Mouse (Mus musculus) kidney, adult 11 months (tissue): Measurements from ENCODE around the gene Maco1.
A peak's percentile ranks its signal among the peaks of the same experiment; 100 is the strongest.

ENCODE experiments used
- DNase-seq: peaks from one replicate; pipeline ENCODE4 v3.0.0; 2022

Maco1 gene

DNA sequence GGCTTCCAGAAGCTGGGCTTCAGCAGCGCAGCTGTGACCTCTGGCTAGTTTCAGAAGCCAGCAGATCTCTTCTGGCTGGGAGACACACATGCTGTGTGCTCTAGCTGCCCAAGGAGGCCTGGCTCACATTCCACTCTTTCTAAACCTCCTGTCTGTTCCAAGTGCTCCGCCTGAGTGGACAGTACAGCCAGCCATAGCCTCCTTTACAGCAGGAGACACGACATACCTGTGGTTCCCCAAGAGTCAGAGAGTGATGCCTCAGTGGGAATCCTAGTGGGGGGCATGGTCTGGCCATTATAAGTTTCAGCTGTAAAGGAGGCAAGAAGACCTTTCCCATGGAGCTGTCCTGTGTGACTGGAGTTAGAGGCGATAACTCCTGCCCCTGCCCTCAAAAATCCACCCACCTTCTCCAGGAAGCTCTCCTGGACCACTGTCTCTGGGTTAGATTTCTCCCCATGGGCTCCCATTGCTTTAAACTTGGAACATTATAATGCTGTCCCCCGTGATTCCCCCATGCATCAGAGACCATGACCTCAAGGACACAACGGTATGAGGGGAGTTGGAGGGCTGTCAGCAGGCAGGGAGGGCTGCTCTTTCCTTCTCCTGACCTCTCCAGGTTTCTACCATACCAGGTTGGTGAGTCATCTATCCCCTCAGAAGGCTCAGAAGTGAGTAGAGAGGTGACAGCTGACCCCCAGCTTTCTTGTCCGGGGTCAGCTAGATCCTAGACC is 83.9 kb downstream of the Maco1 start:
- DNase-seq, result no peak

DNA sequence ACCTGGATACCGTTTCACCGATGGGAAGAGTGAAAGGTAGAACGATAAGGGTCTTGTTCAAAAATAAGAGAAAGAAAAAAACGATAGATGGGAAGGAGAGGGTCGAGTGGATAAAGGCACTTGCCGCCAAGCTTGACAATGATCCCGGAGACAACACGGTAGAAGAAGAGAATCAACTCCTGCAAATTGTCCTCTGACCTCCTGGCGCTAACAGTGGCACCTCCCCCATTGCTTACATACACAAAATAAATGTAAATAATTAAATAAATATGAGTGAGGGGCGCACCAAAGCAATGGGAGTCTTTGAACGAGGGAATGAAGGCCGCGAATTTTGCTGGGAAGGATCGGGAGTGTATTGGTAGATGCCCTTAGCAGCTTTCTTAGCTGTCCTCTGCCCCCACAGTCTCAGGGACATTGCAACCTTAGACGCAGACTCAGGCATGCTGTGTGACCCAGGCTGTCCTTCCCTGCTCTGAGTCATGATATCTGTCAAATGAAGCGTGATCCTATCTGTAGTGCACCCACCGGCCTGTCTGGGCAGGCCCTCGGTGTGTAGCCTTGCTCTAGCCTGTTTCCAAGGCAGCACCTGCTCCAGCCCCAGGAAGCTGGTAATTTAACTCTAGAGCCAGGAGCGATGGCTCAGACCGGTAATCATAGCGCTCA is 84.8 kb downstream of the Maco1 start:
- DNase-seq, result no peak

DNA sequence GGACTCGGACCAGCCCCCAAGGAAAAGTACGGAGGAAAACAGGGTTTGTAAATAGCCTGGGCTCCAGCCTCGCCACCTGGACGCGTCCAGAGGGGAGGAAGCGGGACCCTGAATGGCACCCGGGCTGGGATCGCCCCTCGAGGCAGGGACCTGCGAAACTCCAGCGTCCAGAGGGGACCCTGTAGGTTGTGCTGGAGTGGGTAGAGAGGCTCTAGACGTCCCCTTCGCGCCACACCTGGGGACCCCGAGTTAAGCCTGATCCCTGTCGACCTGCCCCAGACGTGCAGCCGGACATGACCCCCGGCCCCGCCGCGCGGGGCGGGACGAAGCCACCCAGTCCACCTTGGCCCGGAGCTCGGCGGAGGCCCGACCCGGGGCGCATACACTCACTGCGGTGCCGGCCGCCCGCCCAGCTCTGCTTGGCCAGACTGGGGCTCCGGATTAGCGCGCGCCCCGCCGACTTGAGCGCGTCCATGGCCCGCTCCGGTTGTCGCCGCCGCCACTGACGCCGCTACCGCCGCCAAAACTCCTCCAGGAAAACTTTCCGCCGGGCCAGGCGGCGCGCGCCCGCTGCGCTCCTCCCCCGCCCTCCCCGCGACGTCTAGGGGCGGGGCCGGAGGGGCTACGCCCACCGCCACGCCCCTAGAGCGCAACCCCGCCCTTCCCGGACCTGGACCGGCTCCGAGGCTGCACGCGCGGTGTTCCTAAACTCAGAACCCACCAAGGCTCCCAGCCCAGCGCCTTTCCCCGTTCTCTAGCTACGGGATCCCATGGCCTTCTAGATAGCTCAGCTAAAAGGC is 85.5 kb downstream of the Maco1 start, which contains the start of gene Ldlrap1:
Gene Ldlrap1, minus strand, starts transcription at position 599 of the 800 bp plus-strand sequence.
- peak; percentile 71 for DNase-seq

DNA sequence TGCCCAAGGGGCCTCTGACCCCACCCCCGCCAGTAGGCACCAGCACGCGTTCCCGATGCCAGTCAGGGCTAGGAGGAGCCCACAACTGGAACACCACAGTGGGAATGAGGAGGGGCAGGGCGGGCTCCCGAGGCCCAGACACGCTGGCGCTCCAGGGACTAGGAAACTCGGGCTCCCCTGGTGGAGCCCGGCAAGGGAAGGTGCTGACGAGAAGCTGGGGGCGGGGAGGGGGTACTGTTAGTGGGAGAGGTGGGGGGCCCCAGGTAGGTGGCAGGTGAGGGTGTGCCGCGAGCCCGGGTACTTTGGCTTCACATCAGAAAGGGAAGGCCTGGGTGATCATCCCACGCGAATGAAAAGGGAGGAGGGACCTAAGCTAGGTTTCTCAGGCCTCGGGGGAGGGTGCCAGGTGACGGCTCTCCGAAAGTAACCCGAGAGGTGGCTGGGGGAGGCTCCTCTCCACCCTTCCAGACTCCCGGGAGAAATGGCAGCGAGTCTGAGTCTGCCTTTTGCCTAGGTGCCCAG is 86.2 kb downstream of the Maco1 start:
- peak; percentile 43 for DNase-seq

DNA sequence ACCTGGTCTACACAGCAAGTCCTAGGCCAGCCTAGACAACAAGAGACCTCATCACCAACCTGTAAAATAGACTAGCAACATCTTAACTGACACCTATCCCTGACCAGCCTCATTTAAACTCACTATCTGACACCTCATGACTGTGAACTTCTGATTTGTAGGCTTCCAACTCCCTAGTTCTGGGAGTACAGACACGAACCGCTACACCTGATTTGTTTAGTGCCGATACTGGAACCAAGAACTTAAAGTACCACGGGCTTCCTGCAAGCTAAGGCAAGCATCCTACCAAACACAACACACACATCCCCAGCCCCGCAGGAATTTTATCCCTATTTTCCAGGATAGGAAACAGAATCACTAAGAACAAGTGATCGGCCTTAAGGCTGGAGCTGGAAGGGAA is 86.9 kb downstream of the Maco1 start:
- no peak for DNase-seq

DNA sequence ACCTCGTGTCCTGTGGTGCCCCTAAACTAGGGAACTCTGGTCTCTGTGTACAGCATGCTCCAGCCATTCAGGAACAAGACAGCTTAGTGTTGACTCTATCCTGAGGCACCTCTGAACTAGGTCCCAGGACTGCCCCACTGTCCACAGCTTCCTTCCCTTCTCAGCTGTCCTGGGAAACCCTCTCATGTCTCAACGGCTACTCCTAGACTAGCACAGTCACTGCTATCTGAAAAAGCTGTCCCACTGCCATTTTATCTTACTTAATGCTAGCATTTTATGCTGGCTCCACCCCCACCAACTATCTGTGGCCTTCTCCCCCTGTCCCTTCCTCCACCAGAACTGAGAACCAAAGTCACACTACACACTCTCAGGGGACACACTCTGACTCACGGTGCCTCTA is 88.8 kb downstream of the Maco1 start:
- no peak for DNase-seq

DNA sequence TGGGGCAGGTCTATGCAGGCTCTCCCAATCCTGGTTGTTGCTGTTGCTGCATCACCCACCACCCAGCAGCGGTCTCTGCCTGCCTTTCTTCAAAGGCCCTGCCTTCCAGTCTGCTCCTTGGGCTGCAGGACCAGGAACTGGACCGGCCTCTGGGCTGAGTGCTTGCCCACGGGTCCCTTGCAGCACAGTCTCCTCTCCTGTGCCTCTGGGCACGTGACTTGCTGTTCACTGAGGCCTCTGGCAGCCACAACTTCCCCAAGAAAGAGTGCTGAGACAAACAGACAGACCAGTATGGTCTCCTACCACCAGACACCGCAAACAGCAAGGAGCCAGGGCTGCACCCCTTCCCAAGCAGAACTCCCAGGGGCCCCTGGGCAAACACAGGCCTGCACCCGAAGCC is 90.8 kb downstream of the Maco1 start:
- no peak for DNase-seq

DNA sequence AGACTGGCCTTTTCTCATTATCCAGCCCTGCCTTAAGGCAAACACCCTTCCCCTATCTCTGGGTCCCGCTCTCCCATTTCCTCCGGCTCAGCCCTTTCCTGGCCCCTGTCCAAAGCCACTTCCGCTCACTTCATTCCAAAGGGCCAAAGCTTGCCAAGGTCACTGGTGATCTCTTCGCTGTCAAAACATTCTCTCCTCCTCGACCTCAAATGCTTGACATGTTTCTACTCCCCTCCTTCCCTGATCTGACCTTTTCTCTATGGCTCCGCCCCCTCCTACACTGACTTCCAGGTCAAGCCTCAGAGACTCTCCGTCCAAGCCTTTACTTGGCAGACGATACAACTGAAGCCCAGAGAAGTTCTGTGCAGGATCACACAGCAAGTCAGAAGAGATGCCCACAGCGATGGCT is 92.3 kb downstream of the Maco1 start:
- DNase-seq, result peak; percentile 85

DNA sequence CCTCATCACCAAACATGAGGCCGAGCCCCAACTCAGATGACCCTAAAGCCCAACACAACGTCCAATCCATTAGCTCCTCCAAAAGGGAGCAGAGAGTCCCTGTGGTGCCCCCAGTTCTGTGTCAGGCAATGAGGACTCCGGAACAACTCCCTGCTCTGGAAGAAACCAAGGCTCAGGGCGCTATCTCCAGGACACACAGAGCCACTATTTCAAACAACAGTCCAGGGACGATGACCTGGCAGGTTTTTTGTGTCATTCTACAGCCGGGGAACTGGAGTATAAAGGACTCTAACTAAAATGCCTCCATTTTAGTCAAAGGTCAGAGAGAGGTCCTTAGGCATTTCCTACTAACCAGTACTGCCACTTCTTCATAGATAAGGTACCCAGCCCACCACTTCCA is 92.9 kb downstream of the Maco1 start:
- DNase-seq, result no peak

DNA sequence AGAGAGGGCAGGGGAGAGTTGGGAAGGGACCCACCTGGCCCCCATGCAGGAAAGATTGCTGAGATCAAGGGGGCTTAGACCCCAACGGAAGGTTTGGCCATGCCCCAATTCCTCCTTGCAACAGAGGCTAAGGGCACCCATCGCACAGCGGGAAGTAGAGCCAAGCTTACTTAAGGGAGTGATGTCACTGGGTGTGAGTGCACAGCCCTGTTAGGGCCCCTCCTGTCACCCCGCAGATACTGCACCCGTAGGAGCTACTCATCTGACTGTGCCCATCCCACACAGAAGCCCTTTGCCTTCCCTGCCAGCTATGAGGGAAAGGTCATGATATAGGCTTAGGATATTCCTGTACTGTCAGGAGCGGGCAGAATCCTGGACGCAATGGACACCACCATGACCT is 93.6 kb downstream of the Maco1 start:
- no peak for DNase-seq

DNA sequence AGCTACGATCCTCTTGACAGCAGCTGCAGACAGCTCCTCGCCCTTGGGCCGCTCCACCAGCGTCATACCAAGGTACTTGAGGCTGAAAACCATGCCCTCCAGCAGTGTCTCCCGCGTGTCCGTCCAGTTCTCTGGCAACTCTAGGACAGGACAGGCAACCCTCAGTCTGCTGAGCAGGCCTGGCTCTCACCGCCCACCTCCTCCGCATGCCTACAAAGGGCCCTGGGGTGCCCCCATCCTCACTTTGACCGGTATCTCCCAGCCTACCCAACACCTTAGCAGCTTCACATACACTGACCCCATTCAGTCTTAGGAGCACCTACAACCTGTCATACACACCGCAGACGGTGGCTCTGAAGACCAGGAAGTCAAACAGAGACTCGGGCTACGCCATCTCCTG is 94.2 kb downstream of the Maco1 start:
- no peak for DNase-seq

DNA sequence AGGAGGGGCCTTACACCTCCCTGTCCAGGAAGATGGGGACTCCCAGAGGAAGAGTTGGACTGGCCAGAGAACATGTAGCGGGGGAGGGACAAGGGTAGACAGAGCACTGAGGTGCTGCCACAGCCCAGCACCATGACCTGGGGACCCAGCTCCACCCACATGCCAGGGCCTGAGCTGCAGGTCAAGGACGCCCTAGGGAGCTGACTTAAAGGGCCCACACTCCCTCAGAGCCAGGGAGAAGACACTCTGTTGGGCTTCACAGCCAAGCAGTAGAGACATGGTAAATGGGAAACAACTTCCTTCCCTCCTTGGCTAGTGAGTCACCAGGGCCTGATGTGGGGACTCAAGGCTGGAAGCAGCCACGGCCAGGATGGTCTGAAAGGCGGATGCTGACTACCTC is 94.8 kb downstream of the Maco1 start:
- DNase-seq, result no peak

DNA sequence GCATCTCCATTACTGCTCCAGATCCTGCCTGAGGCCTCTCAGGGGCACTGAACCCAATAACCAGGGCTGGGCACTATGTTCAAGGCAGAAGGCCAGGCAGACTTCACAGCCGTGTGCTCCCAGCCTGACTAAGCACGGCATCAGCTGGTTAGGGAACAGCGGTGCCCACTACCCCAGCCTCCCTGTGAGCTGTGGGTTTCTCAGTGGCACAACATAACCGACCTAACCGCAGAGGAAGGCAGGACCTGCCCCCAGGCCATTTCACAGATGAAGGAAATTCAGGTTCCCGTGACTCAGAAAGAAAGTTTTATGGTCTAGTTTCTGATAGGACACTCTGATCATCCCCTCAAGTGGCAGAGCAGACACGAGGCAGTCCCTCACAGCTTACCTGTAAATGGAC is 96.2 kb downstream of the Maco1 start:
- DNase-seq, result no peak

DNA sequence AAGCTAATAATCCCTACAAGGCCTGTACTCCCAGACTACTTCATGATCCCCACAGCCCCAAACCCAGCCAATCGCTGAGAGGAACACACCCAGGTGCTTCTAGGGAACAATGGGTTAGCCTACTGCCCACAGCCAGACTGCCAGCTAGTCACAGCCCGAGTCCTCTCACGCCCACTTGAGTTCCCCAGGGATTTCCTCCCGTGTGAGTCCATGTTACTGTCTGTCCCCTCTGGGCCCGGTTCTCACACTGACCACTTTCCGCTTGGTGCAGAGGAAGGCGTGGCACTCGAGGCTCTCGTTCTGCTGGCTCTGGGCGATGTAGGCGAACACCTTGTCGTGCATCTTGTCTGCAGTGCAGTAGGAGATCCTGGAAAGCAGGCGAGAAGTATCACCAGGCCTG is 98.2 kb downstream of the Maco1 start:
- no peak for DNase-seq

DNA sequence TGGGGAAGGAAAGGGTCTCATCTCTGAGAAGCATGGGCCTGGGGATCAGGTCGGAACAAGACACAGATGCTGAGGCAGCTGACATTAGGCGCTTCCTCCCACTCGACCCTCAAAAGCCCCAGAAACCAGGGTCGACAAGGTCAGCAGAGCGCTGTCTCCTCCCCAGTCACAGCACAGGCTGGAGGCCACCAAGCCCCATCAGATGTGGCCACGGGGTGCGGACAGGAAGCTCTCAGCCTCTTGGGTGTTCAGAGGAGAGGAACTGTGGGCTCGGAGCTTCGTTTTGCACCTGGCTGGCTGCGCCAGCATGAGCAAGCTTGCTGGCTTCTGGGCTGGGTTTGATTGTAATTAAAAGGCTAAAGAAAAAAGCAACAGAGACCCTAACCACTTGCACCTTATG is 98.8 kb downstream of the Maco1 start:
- no peak for DNase-seq

DNA sequence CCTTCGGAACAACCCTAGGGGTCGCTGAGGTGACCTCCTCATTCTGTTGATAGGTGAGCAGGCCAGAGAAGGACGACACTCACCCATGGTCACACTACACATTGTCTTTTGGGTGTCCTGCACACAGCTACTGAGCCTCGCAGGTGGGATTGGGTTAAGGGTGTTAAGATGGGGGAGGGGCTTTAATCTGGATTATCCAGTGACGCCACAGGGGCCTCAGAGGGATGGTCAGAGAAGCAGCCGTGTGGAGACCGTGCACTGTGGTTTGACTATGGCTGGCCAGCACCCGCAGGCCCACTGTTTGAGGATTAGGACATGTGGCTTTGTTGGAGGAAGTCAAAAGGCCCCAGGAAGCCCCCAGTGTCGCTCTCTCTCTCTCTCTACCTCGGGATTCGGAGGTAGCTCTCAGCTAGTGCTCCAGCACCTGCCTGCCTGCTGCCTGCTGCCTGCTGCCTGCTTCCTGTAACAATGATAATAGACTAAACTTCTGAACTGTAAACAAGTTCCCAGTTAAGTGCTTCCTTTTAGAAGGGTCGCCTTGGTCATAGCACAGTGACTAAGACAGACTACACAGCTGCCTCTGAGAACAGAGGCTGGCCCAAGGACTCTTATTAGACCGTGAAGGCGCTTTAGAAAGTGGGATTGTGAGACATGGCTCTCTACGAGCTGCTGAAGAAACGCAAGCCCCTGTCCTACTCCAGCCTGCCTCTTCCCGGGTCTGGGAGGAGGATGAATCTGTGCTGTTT is 99.5 kb downstream of the Maco1 start:
- DNase-seq, result no peak

DNA sequence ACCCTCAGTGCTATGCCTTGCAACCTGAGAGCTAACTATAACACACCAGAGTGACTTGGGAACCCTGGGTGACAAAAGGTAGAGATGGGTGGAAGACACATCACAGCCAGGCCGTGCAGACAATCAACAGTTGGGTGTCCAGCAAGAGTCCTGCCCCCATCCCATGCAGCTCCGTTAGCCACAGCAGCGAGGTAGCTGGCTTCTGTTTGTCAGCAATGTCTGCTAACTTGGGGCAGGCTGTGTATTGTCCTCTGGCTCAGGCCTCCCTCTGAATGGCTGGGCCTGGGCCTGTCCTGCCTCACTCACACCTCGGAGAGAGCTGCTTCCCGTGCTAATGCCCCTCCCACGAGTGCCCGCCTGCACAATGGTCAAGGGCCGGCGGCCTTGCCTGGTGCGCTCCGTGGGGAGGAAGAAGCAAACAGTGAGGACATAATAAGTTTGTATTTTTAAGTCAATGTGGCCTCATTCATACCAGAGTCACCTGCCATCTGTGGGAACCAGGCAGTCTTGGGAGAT is 100.2 kb downstream of the Maco1 start:
- no peak for DNase-seq
